Comparison of ENCODE assay signal across 8 mouse cellular contexts in genomic region chr10:81526779-81527178, GRCm38 (mm10). TPM values are rescaled to one million over a fixed set of nuclear protein-coding genes. Genes with fewer than 3 reads are reported as not detected.
A peak's percentile ranks its signal among the peaks of the same experiment; 100 is the strongest.
DNase-seq lines count a peak whose midpoint lies in the region; ATAC-seq lines count a peak whose summit lies in the region.

No protein-coding gene starts in this region.

- WGBS in forebrain, embryonic 12.5 days: 13% methylated on average over 14 of the region's 14 CpGs
- 13% methylated on average over 14 of the region's 14 CpGs for WGBS in hindbrain, embryonic 11.5 days

- H3K9me3 ChIP-seq in forebrain, embryonic 12.5 days: no peaks in the 10 kb centered on the region
- no peaks in the 10 kb centered on the region for H3K9me3 ChIP-seq in hindbrain, embryonic 11.5 days (ENCODE audit: control insufficient read depth, low read length)

- H3K4me1 ChIP-seq in forebrain, embryonic 12.5 days: no peaks in the 10 kb centered on the region
- H3K4me1 ChIP-seq in hindbrain, embryonic 11.5 days (replicated peaks; ENCODE audit: control insufficient read depth, insufficient read depth, low read length): 0 out of 2 replicates have a peak, but pooled peaks cover 2% of the 10 kb centered on the region

- no peak overlapping the region for H3K4me3 ChIP-seq in forebrain, embryonic 12.5 days (replicated peaks)
- H3K4me3 ChIP-seq in hindbrain, embryonic 11.5 days (ENCODE audit: low read depth, low read length): no peak overlapping the region

- peaks cover 31% of the 10 kb centered on the region for H3K36me3 ChIP-seq in forebrain, embryonic 12.5 days (replicated peaks)
- peaks cover 5% of the 10 kb centered on the region; the same call in 1 of the 2 replicates for H3K36me3 ChIP-seq in hindbrain, embryonic 11.5 days (ENCODE audit: control insufficient read depth, insufficient read depth, low read length)

- peaks cover 25% of the 10 kb centered on the region for H3K27me3 ChIP-seq in forebrain, embryonic 12.5 days
- H3K27me3 ChIP-seq in hindbrain, embryonic 11.5 days (ENCODE audit: control insufficient read depth, insufficient read depth, low read length): peaks cover 8% of the 10 kb centered on the region; the same call in 1 of the 2 replicates

- DNase-seq in cerebellum, adult 18-20 months: peak; percentile 58 to 77
- DNase-seq in adrenal gland, postnatal 36 days: peak; percentile 88 to 89
- DNase-seq in hindbrain, embryonic 11.5 days (ENCODE audit: low spot score): peak; percentile 87
- DNase-seq in left cerebral cortex, adult 18-20 months (ENCODE audit: low spot score in 2 of 2): peak; percentile 67 to 78
- peak; percentile 80 to 90 for DNase-seq in spleen, postnatal 14 days (ENCODE audit: low spot score in 2 of 2)

- no peak for ATAC-seq in cerebellum, adult (ENCODE audit: insufficient number of reproducible peaks, low FRiP score, low TSS enrichment)
- peak; percentile 42; the same call in 1 of the 2 replicates for ATAC-seq in forebrain, embryonic 12.5 days (ENCODE audit: low FRiP score)
- peak; percentile 23; the same call in 1 of the 2 replicates for ATAC-seq in hindbrain, embryonic 11.5 days (ENCODE audit: low FRiP score)
- ATAC-seq in megakaryocyte progenitor cell, adult 5-6 weeks (replicated peaks; ENCODE audit: poor library complexity): peak; percentile 59

- H3K27ac ChIP-seq in forebrain, embryonic 12.5 days: no peak overlapping the region
- H3K27ac ChIP-seq in hindbrain, embryonic 11.5 days (ENCODE audit: low read depth, low read length): no peak overlapping the region

- H3K9ac ChIP-seq in forebrain, embryonic 12.5 days: no peak overlapping the region
- no peak overlapping the region for H3K9ac ChIP-seq in hindbrain, embryonic 11.5 days (ENCODE audit: low read depth, low read length)

- H3K4me2 ChIP-seq in forebrain, embryonic 12.5 days: no peak overlapping the region
- no peak overlapping the region for H3K4me2 ChIP-seq in hindbrain, embryonic 11.5 days (replicated peaks; ENCODE audit: low read depth, low read length)

RNA-seq across cellular contexts. Expression of gene Gna15, which starts 2.8 kb away (rescaled TPM):
- total RNA-seq in adrenal gland, postnatal 36 days (2021): 1 to 10 TPM; 1.0 to 1.3 TPM
- 0.49 and 0.92 TPM in 2 replicates for polyA plus RNA-seq in forebrain, embryonic 12.5 days (2016; fragmentation: Nextera tagmentation; extraction: Ambion mirVana)
- 0.56 and 0.66 TPM in 2 replicates for polyA plus RNA-seq in hindbrain, embryonic 11.5 days (2014; fragmentation: Nextera tagmentation; extraction: Ambion mirVana)
- 1 to 10 TPM; 2.6 to 3.5 TPM for total RNA-seq in left cerebral cortex, adult 18-20 months (2021)
- 29.4 and 31.9 TPM in 2 replicates for total RNA-seq in megakaryocyte progenitor cell, adult 5-6 weeks (2015)
- total RNA-seq in megakaryocyte progenitor cell, adult 5-6 weeks (2017): 28.7 and 28.9 TPM in 2 replicates

RNA-seq across cellular contexts. Expression of gene Gna11, which starts 18.2 kb away (rescaled TPM):
- total RNA-seq in adrenal gland, postnatal 36 days (2021): 10 to 100 TPM; 79.2 to 84.2 TPM
- polyA plus RNA-seq in forebrain, embryonic 12.5 days (2016; fragmentation: Nextera tagmentation; extraction: Ambion mirVana): 74.8 and 75.9 TPM in 2 replicates
- 57.3 and 61.7 TPM in 2 replicates for polyA plus RNA-seq in hindbrain, embryonic 11.5 days (2014; fragmentation: Nextera tagmentation; extraction: Ambion mirVana)
- 100 to 1,000 TPM; 105 to 114 TPM for total RNA-seq in left cerebral cortex, adult 18-20 months (2021)
- total RNA-seq in megakaryocyte progenitor cell, adult 5-6 weeks (2015): 5.4 and 6.0 TPM in 2 replicates
- total RNA-seq in megakaryocyte progenitor cell, adult 5-6 weeks (2017): 7.6 and 10.2 TPM in 2 replicates

RNA-seq across cellular contexts. Expression of gene S1pr4, which starts 26.8 kb away (rescaled TPM):
- 1 to 10 TPM; 1.1 to 1.2 TPM for total RNA-seq in adrenal gland, postnatal 36 days (2021)
- 0.21 and 0.49 TPM in 2 replicates for polyA plus RNA-seq in forebrain, embryonic 12.5 days (2016; fragmentation: Nextera tagmentation; extraction: Ambion mirVana)
- polyA plus RNA-seq in hindbrain, embryonic 11.5 days (2014; fragmentation: Nextera tagmentation; extraction: Ambion mirVana): 0.15 and 0.24 TPM in 2 replicates
- under 1 TPM; 0.58 to 0.82 TPM for total RNA-seq in left cerebral cortex, adult 18-20 months (2021)
- total RNA-seq in megakaryocyte progenitor cell, adult 5-6 weeks (2015): 8.3 and 8.9 TPM in 2 replicates
- total RNA-seq in megakaryocyte progenitor cell, adult 5-6 weeks (2017): 6.2 and 9.5 TPM in 2 replicates

RNA-seq across cellular contexts. Expression of gene Ncln, which starts 30.6 kb away (rescaled TPM):
- 100 to 1,000 TPM; 123 to 125 TPM for total RNA-seq in adrenal gland, postnatal 36 days (2021)
- 65.8 and 66.6 TPM in 2 replicates for polyA plus RNA-seq in forebrain, embryonic 12.5 days (2016; fragmentation: Nextera tagmentation; extraction: Ambion mirVana)
- 43.5 and 46.9 TPM in 2 replicates for polyA plus RNA-seq in hindbrain, embryonic 11.5 days (2014; fragmentation: Nextera tagmentation; extraction: Ambion mirVana)
- total RNA-seq in left cerebral cortex, adult 18-20 months (2021): 10 to 100 TPM; 68.1 to 85.1 TPM
- 81.2 and 99.2 TPM in 2 replicates for total RNA-seq in megakaryocyte progenitor cell, adult 5-6 weeks (2015)
- 85.6 and 101 TPM in 2 replicates for total RNA-seq in megakaryocyte progenitor cell, adult 5-6 weeks (2017)

RNA-seq across cellular contexts. Expression of gene Aes, which starts 32.5 kb away (rescaled TPM):
- 1,000 to 10,000 TPM in 1 of 2 experiments, 100 to 1,000 TPM in 1; 897 to 1,114 TPM for total RNA-seq in adrenal gland, postnatal 36 days (2021)
- polyA plus RNA-seq in forebrain, embryonic 12.5 days (2016; fragmentation: Nextera tagmentation; extraction: Ambion mirVana): 520 TPM in 2 replicates
- polyA plus RNA-seq in hindbrain, embryonic 11.5 days (2014; fragmentation: Nextera tagmentation; extraction: Ambion mirVana): 264 and 280 TPM in 2 replicates
- 100 to 1,000 TPM; 700 to 737 TPM for total RNA-seq in left cerebral cortex, adult 18-20 months (2021)
- 197 and 225 TPM in 2 replicates for total RNA-seq in megakaryocyte progenitor cell, adult 5-6 weeks (2015)
- 178 and 191 TPM in 2 replicates for total RNA-seq in megakaryocyte progenitor cell, adult 5-6 weeks (2017)

Comparison
In these comparisons a context has a peak if more than half of its experiments do, and no peak if none do; other contexts are left out.
1. RNA of gene Gna15, which starts 2.8 kb away (total RNA-seq): 28.7 to 31.9 TPM in megakaryocyte progenitor cell, adult 5-6 weeks; 2.6 to 3.5 TPM in left cerebral cortex, adult 18-20 months and 1.0 to 1.3 TPM in adrenal gland, postnatal 36 days; every median in the first group is over 4 times any median in the second.
2. RNA of gene Gna11, which starts 18.2 kb away (total RNA-seq): 105 to 114 TPM in left cerebral cortex, adult 18-20 months and 79.2 to 84.2 TPM in adrenal gland, postnatal 36 days; 5.4 to 10.2 TPM in megakaryocyte progenitor cell, adult 5-6 weeks; every median in the first group is over 4 times any median in the second.
3. Peak in every context shown above with its lines, with median percentiles within 50 percentile points of each other: DNase-seq.